Mouse (Mus musculus) urinary bladder, postnatal 10 days (tissue): ENCODE measurements around the gene Cap1.

Source experiments
- DNase-seq: peaks from one replicate; pipeline ENCODE4 v3.0.0; 2022; ENCODE audit warnings: low spot score

Gene Cap1

DNA sequence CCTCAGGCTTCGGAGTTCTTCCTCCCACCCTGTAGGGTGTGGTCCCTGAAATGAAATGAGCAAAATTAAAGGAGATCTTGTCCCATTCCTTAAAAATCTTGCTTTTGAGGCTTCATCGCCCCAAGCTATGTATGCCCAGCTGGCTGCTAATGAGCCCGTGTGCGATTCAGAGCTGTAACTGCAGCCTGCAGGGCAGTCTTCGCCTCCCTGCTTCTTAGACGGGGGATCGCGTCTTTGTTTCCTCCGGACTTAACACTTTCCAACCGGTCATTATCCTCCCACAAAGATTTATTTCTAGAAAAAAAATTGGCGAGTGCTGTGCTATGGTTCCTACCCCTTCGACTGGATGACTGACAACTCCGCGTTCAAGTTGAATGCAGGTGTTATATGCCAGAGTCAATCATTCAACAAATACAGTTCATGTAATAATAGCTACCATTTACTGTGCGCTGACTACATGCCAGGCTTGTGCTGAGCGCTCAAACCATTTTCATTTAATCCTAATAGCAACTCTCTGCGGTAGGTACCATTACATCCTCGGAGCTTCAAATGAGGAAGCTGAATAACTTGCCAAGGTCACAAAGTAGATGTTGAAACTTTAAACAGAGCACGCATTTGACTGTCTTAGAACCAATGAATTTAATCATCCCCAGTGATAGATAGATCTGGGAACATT is 861 bp upstream of the Cap1 start:
- DNase-seq, result no peak

DNA sequence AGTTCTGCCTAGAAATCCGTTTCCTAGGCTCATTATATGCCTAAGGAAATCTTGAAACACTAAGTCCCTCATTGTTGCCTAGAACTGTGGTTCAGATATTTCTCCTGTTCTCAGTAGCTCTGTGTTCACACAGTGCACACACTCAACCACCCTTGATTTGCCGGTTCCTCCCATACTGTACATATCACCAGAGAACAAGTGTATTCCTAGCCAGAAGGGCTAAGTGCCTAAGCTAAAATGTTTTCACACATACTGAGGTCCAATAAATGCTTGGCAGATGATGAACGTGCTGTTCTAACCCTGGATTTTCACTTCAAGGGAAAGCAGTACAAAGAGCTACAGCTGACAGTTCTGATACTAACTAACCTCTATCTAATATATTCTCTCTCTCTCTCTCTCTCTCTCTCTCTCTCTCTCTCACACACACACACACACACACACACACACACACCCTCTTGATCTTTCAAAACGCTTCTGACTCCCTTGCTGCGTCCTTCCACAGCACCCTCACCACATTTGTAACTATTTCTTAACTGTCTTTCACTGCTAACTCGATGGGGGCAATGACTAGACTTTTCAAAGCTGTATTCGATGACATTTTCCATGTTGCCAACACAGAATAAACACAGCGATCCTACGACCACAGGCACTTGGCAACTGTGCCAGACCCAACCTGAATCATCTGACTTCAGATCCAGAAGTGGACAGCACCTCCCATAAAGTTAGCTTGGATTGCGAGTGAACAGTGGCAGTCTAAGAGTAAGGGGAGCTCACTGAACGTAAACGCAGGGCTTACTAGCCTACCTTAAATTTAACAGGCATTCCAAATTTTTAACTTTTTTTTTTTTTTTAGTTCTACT is 1.1 kb downstream of the Cap1 start:
- DNase-seq, result no peak

DNA sequence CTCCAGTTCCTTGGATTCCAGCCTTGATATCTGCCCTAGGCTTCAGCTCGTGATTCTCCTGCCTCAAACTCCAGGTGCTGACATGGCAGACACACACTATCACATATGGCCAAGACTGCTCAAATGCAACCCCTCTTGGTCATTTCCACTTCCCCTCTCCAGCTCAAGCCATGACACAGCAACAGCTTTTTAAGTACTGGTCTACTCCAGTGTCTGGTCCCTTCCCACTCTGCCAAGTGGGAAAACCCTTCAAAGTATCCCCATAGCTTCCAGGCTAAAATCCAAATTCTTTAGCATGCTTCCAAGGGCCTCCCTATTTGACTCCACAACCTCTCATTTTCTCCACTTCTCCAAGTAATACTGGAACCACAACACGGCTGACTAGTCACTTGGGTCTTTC is 1.8 kb downstream of the Cap1 start:
- no peak for DNase-seq

DNA sequence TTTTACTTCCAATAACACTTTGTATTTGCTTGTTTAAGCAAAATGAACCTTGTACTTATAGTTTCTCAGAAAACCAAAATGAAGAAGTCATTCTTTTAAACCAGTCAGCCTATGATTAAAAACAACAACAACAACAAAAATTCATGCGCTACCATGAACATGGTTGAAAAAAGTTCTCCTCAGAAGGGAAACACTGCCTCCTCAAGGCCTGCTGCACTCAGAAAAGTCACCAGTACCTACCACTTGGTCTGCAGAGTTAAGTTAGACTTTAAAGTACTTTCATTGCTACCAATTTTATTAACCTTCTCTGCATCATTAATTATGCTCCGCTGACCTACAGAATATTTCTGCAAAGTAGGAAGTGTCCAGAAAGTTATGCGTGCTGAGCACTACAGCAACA is 2.6 kb downstream of the Cap1 start:
- no peak for DNase-seq

DNA sequence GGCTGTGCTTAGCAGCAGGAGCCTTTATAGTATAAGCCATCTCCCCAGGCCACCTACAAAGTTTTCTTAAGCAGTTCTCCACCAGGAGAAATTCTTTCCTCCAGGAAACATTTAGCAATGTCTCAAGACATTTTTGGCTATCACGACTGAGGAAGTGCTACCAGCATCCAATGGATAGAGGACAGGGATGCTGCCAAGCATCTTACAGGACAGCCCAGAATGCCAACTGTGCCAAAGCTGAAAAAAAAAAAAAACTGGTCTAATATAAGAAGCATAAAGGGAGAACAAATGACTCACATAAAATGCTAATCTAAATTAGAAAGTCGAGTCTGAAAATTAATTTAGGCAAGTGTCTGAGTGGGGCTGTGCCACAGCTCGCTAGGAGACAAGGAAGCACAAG is 3.3 kb downstream of the Cap1 start:
- no peak for DNase-seq

DNA sequence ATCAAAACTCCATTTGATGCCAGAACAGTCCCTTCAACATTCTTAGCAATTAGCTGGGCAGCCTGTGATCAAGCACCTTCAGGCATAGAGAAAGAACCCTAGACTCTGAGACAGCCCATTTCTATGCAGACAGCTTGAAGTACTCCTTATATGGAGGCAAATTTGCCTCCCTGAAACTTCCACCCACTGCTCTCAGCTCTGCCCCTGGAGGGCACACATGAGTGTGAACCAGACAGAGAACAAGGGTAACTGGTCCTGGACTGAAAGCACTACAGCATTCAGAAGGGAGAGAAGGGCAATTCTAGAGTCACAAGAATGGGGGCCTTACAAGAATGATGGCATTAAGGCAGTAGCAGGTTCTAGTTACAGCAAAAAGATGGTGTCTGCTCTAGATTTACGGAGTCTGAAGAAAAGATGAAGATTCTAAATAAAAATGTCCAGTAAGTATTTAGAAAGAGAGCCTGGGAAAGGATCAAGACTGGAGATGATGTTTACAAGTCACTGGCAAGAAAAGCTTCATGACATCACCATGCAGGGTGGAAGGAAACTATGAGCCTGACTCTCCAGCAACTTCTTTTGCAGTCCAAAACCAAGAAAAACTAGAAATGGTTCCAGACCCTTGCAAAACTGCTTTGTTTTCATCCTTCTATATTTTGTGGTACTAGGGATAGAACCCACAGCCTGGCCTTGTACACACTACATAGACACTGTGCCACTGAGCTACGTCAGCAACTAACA is 7.4 kb downstream of the Cap1 start:
- no peak for DNase-seq

DNA sequence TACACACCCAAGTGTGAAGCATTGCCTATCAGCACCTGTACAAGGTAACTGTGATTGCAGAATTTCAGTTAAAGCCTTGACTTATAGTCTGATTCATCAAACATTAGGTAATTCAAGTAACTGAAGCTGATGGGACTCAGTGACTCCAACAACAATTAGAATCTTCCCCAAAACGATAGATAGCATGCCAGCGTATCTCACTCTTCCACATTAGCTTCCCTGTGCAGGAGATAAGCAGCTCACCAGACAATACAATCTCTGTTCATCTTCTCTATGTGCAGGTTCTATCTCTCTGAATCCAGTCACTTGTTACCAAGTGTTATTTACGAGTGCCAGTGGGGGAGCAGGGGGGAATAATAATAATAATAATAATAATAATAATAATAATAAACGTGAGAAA is 12.3 kb downstream of the Cap1 start:
- DNase-seq, result no peak

DNA sequence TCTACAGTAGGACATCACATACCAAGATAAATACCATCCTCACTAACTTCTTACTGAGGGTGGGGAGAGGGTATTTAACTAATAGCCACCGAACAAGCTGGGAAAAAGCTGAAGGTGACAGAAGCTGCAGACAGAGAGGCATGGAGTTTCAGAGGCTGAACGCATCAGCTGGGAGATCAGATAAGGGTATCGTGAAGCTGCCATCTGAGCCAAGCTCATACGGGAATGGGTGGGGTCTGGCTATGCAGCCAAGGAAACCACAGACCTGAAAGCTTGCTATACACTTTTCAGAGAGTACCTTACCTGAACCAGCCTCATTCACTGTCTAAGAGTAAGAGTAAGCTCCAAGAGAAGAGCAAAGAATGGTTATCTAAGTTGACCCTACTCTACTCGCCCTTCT is 12.9 kb downstream of the Cap1 start:
- DNase-seq, result no peak

DNA sequence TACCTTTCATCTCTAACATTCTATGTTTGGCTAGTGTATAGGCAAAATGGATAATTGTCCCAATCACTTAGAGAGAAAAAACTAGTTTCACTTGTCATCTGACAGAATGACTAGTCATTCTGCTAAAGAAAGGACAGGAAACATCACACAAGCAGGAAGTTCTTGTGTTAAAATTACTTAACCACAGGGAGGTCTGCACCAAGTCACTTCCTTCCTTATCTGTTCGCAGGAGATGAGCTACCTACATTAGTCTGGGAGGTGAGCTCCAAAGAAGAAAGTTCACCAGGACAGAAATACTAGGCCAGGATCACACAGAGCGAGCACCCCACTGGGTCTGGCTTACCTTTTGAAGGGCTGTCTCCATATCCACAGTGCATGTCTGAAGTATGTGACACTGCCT is 13.9 kb downstream of the Cap1 start:
- DNase-seq, result no peak

DNA sequence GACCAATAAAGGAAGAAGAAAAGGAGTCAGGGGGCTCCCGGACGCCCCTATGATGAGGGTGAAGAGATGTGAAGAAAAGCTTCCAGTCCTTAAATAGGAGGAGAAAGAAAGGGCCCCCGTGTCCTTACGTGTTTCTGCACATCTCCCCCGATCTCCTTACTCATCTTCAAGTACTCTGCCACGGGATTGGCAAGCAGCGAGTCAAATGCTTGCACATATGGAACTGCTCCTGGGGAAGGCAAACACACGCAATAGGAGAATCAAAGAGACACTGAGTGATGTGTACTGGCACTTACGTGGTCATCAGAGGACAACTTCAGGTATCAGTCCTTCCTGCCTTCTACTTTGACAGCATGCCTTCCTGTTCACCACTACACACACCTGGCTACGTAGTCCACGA is 14.6 kb downstream of the Cap1 start:
- no peak for DNase-seq

DNA sequence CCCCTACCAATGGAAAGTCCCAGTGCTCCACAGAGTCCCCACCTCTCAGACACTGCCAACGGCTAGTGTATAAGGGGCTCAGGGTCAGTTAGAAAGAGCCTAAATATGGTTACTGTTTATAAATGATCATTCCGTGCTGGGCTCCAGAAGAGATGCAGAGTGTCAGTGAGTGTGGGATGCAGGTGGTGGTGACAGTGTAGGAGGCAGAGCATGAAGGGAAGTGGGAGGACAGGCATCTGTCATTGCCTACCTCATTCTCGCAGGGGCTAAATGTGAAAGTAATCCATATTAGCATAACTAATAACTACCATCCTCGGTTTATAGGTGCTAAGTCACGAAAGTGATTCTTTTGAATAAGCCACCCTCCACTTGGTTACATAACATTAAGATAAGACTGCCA is 15.1 kb downstream of the Cap1 start:
- no peak for DNase-seq

DNA sequence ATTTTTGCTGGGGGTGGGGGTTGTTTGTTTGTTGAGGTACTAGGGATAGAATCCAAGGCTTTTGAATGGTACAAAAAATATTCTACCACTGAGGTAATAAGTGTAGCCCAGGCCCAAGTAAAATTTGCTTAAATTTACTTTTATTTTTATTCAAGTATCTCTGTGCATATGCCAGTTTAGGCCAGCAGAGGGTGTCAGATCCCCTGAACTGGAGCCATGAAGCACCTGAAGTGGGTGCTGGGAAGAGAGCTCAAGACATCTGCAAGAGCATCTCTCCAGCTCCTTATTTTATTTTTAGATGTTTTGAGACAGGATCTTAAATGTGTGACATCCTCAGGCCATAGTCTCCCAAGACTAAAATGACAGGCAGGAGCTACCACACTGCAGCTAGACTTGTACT is 15.8 kb downstream of the Cap1 start:
- no peak for DNase-seq

DNA sequence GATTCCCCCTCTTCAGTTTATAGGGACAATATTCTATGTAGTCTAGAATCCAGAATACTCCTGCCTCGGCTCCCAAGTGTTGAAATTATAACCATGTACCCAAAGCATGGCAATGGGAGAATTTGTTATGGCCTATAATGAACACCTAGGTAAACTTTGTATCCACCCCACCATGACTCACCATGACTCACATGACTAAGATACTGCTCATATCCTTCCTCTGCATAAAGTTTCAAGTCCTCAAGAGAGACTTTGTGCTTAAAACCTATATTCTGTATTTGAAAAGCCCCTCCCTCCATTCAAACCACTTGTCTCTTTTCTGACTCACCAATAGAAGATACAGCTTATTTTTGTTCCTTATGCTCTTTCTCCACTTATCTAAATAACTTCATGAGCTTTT is 17.8 kb downstream of the Cap1 start:
- DNase-seq, result no peak

DNA sequence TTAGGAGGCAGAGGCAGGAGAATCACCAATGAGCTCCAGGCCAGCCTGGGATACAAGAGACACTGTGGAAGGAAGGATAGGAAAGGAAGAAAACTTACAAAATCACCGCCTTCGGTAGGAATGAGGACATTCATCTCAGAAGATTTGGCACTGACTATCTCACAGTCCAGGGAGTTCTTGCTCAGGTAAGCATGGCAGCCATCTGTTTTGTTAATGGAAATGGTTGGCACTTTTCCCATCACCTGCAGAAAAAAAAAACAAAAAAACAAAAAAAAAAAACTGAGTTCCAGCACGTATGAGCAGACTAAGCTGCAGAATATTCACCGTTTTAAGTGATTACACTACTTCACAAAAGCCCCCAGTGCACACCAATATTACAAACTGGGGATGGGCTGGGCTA is 24.0 kb downstream of the Cap1 start:
- no peak for DNase-seq

DNA sequence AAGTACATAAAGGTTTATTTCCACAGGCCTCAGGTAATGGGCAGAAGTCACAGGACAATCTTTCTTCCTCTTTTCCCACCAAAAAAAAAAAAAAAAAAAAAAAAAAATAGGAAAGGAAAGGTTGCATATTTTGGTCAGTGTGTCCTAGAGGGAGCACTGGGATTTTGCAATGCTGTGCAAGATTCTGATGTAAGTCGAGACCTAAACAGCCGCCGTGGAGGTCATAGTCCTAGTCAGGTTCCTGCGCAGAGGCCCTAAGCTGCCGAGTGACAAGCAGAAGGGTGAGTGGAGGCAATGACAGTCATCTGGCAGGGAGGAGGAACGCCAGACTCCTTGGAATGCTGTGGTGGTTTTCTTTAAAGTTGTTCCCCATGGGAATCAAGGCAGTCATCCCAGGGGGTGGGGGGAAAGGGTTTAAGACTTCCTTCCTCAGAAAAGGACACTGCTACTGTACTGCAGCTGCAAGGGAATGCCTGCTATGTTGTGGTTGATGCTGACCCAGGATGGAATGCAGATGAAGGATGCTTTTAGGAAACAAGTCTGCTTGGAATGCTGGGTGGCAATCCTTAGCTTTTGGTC is 26.7 kb downstream of the Cap1 start:
- DNase-seq, result no peak

DNA sequence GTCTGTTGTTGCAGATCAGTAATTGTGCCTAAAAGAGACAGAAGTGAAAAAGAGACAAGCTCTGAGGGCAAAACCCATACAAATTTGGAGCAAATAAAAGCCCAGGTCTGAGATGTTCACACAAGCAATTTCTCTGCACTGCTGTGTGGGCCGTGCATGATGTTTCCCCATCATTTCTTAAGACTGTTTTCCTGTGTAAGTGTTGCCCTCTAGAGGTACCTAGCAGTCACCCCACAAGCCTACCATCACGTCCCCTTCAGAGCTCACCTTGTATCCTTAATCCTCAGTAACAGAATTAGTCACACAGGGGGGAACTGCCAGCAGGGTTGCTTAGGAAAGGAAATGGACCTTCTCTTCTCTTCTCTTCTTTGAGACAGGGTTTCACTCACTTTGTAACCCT is 27.9 kb downstream of the Cap1 start:
- DNase-seq, result no peak

DNA sequence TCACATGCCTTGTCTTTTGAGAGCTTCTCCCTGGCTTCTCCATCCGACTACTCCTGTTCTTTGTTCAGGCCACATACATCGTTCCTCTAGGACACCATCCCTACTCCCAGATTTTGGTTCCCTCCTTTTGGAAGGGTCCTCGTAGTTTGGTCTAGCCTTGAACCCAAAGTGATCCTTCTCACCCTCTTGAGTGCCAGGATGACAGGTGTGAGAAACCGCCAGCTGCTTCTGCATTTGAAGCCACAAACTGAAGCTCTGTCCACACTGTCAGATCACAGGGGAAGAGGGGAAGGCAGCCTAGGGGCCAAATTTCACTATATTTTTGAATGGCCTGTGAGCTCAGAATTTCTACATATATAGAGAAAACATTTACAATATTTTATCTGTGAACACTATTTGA is 31.1 kb downstream of the Cap1 start:
- DNase-seq, result no peak

DNA sequence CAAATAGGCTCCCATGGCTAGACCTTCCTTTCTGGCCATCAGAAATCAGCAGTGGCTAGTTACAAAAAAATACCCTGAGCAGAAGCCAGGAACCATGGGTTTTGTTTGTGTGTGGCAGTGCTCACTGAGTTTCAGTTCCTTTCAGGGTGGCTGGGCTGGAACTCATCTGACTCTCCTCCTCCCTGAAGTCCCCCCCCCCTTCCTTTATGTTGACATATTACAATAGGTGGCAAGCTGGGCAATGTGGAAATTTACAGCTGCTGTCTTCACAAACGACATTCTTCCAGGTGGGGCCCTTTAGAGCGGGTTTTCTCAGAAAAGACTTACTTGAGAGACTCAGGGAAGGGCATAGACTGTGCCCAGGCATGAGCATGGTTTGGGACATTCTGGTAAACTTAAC is 32.2 kb downstream of the Cap1 start:
- DNase-seq, result no peak

DNA sequence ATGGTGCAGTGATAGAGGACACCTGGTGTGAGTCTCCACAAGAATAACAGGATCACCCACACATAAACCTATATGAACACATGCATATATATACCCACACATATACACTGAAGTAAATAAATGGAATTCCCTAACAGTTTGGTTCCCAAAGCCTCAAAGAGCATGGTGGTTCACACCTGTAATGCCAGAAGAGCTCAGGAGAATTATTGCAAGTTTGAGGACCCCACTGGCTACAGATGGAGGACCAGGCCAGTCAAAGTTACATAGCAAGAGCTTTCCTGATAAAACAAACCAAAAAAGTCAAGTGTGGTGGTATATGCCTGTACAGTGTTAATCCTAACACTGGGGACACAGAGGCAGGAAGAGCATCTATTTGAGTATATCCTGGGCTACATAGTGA is 34.3 kb downstream of the Cap1 start:
- DNase-seq, result no peak

DNA sequence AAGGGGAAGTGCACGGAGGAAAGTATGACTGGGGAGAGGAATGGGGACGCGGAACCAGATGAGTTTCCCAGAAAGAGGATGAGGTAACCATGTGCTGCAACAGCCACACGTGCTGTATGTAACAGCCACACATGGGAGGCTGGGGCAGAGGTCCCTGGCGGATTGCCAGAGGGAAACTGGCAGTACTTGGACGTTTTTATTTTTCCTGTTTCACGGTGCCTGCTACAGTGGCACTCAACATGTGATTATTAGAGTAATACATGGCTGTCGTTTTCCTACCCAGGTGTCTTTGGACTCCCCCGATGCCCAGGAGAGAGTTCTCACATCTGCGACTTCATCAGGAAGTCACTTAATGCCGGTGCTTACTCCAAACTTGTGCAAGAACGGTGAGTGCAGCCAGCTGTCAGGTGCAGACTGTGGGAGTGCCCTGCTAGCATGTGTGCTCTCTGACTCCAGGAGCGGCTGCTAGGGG is 37.7 kb downstream of the Cap1 start:
- DNase-seq, result no peak

DNA sequence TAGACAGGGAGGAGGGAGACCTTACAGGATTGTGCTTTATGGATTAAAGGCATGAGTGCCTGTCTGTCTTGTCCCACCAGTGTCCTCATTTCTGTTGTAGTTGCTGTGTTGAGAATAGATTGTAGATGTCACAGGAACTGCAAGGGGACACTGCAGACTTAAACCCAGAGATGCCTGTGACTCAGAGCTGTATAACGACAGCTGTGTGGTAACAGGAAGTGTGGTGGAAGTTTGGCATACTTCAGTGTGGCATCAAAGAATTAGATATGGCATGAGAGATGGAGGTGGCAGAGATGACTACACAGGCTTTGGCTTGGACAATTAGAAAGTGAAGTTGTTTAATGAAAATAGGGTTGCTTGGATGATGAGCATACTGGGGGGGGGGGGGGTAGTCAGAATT is 47.4 kb downstream of the Cap1 start:
- no peak for DNase-seq

DNA sequence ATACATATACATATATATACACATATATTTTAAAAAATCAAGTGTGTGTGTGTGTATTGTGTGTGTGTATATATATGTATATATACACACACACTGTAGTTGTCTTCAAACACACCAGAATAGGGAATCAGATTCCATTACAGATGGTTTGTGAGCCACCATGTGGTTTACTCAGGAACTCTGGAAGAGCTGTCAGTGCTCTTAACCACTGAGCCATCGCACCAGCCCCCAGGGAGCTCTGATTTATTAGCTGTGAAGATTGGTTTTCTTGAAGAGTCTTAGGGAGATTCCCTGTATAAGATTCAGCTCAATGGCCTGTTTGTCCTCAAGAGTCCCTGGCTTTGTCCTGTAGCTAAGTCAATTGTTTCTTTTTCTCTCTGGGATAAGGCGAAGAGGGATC is 47.9 kb downstream of the Cap1 start:
- DNase-seq, result no peak
